Mouse (Mus musculus): ENCODE data around the gene Zfp536. TPM values are rescaled to one million over a fixed set of nuclear protein-coding genes. Genes with fewer than 3 reads are reported as not detected.

Gene Zfp536
- total RNA-seq, 2 experiments from 2014 or later, result 35.1 to 43.5 TPM

DNA sequence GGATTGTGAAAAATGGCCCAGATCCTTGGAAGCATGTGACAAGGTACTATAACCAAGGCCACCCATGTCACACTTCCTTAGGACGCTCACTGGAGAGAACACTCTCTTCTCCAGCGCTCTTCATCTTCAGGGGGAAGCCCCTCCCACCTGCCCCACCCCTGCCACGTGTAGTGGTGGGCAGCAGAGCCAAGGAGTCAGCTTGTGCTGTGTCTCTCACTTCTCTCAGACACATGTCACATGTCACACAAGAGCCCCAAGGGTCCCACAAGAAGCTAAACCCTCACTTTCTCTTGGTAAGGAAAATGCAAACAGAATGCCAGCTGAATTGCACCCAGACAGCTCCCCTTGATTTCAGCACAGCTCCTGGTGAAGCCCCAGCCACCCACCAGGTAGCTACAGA, 213.6 kb downstream of the Zfp536 start:
- intact Hi-C loops (cut with DNase I), result loop anchor here (10.0 kb wide), 1 partner anchor 215 kb away; the partner anchor contains the start of gene Zfp536
- H3K27ac ChIP-seq, result no peak overlapping the region
- H3K4me3 ChIP-seq, result no peak overlapping the region
- no peak for TF ChIP-seq CTCF (IDR thresholded peaks at IDR 0.05)
- DNase-seq (ENCODE audit: extremely low spot score in 1 of 2, low spot score in 2 of 2), result no peak

- no peak overlapping the region for H3K4me3 ChIP-seq
- no peak for TF ChIP-seq CTCF (IDR thresholded peaks at IDR 0.05)
- no peak overlapping the region for H3K27ac ChIP-seq
- intact Hi-C loops (cut with DNase I), result no loop called here
- DNase-seq (ENCODE audit: extremely low spot score in 1 of 2, low spot score in 2 of 2), result no peak
Observed at GRCm38 (mm10) chr7:37559341-37559740, 214.1 kb downstream of the Zfp536 start.

DNA sequence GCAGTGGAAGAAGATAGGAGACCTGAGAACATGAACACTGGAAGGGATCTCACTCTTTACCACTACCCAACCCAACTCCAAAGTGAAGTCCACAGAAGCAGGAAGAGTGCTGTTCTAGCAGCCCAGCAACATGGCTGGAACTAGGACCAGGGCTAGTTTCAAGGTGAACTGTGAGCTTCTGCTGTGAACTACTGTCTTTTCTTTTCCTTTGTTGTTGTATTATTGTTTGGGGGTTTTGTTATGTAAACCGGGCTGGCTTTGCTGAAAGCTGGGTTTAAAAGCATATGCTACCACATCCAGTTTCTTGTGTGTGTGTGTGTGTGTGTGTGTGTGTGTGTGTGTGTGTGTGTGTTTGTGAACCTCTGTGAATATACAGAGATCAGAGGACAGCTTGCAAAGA, 216.6 kb downstream of the Zfp536 start:
- DNase-seq (ENCODE audit: extremely low spot score in 1 of 2, low spot score in 2 of 2), result no peak
- intact Hi-C loops (cut with DNase I), result no loop called here
- H3K4me3 ChIP-seq, result no peak overlapping the region
- no peak for TF ChIP-seq CTCF (IDR thresholded peaks at IDR 0.05)
- H3K27ac ChIP-seq, result no peak overlapping the region

GRCm38 (mm10) chr7:37554405-37554804, 219.0 kb downstream of the Zfp536 start:
- no peak overlapping the region for H3K27ac ChIP-seq
- TF ChIP-seq CTCF (IDR thresholded peaks at IDR 0.05), result no peak

DNA sequence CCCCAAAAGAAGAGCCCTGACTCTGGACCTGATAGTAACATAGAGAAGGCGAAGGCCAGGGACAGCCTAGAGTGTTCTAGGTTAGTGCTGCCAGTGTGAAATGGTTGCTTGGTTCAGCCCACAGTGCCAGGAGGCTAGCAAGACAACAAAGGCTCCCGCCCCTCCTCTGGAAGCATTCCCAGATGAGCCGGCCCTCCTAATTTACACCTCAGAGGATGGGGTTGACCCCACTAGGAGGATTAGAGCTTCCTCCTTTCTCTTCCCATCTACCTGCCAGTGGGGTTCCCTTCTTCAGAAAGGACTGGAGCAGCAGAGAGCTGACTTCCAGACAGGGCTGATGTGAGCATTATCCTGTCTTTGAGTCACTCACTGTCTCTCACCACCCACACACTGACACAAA, 219.8 kb downstream of the Zfp536 start:
- no peak for TF ChIP-seq CTCF (IDR thresholded peaks at IDR 0.05)
- no peak for DNase-seq (ENCODE audit: extremely low spot score in 1 of 2, low spot score in 2 of 2)
- H3K4me3 ChIP-seq, result no peak overlapping the region
- H3K27ac ChIP-seq, result no peak overlapping the region
- intact Hi-C loops (cut with DNase I), result no loop called here

More at GRCm38 (mm10) chr7:37554405-37554804, 219.0 kb downstream of the Zfp536 start:
- DNase-seq (ENCODE audit: extremely low spot score in 1 of 2, low spot score in 2 of 2), result no peak
- no peak overlapping the region for H3K4me3 ChIP-seq
- intact Hi-C loops (cut with DNase I), result no loop called here

GRCm38 (mm10) chr7:37552384-37552783, 221.1 kb downstream of the Zfp536 start:
- TF ChIP-seq CTCF (IDR thresholded peaks at IDR 0.05), result no peak
- Histone ChIP-seq H3K27ac (no peak overlapping the region), H3K4me3 (no peak overlapping the region)
- intact Hi-C loops (cut with DNase I), result no loop called here
- DNase-seq (ENCODE audit: extremely low spot score in 1 of 2, low spot score in 2 of 2), result no peak

DNA sequence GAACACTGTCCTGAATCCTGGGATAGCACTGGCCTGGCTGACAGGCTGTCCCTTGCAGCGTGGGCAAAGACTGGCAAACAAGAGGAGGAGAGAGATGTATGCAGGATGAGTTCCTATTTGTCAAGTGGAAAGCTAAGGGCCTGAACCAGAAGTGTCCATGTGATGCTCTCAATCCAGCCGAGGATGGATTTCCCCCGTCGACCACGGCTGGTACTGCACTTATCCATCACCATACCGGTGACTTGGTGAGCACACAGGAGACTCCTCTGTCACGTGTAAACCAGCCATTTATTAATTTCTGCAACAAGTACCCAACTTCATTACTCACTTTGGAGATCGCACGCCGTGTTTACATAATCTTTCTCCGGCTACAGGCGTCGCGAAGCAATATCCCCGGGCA, 224.6 kb downstream of the Zfp536 start:
- no peak for DNase-seq (ENCODE audit: extremely low spot score in 1 of 2, low spot score in 2 of 2)
- Histone ChIP-seq H3K27ac (no peak overlapping the region), H3K4me3 (no peak overlapping the region)
- peak; percentile 15 for TF ChIP-seq CTCF (IDR thresholded peaks at IDR 0.05)
- intact Hi-C loops (cut with DNase I), result no loop called here

DNA sequence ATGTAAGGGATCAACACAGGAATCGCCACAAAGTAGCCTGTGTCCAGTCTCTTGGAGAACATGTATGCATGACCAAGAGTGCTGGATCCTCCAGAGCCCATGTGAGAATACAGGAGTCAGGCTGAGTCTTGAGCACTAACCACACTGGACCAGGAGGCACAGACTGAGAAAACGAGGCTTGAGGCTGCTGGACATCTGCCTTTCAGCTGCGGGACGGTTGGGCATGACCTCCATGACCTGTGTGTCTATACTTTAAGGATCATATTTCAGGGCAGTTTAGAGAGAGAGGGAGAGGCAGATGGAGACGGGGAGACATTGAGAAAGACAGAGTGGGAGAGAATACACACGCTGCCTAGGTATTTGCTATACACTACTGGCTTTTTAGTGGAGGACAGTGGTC, 229.4 kb downstream of the Zfp536 start:
- intact Hi-C loops (cut with DNase I), result no loop called here
- DNase-seq (ENCODE audit: extremely low spot score in 1 of 2, low spot score in 2 of 2), result no peak
- no peak for TF ChIP-seq CTCF (IDR thresholded peaks at IDR 0.05)
- H3K27ac ChIP-seq, result no peak overlapping the region; the same call in 1 of the 2 replicates
- H3K4me3 ChIP-seq, result no peak overlapping the region

DNA sequence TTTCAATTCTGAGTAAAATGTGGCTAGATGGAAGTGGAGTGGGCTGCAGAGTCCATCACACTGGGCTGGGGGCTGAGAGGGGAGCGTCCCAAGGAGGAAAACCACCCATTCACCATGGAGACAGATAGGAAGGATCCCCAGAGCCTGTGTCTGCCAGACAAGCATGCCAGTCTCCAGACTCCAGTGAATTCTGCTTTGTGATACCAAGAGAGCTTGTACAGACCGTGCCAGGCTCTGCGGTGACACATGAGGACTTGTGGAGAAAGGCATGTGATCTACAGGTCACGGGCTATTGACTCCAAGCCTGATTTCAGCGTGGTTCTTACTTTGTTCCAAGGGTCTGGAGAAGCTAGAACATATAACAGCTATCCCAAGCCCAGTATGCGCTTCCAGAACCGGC, 230.5 kb downstream of the Zfp536 start:
- H3K4me3 ChIP-seq, result no peak overlapping the region
- no peak for TF ChIP-seq CTCF (IDR thresholded peaks at IDR 0.05)
- H3K27ac ChIP-seq, result no peak overlapping the region; the same call in 1 of the 2 replicates
- no peak for DNase-seq (ENCODE audit: extremely low spot score in 1 of 2, low spot score in 2 of 2)
- intact Hi-C loops (cut with DNase I), result no loop called here

- Histone ChIP-seq H3K4me3 (no peak overlapping the region), H3K27ac (no peak overlapping the region)
- intact Hi-C loops (cut with DNase I), result no loop called here
- DNase-seq (ENCODE audit: extremely low spot score in 1 of 2, low spot score in 2 of 2), result no peak
- TF ChIP-seq CTCF (IDR thresholded peaks at IDR 0.05), result no peak
Observed at GRCm38 (mm10) chr7:37531166-37531565, 242.3 kb downstream of the Zfp536 start.

GRCm38 (mm10) chr7:37528311-37528710, 245.1 kb downstream of the Zfp536 start:
- intact Hi-C loops (cut with DNase I), result no loop called here

DNA sequence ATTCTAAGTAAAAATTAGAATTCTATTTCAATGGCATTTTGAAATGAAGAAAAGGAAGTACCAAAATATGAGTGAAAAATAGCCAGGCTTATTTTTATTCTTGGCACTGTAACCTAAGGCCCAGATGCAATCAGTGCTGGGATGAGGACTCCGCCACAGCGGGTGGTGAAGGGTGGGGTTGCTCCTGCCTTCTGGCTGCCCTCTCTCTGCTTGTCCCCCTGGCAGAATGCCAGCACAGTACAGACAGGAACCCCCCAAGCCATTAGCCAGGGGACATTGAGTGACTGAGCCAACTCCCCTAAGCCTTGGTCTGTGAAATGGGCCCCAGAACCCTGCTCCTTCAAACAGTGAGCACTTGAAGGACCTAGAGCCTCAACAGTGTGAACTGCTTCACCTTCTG, 245.6 kb downstream of the Zfp536 start:
- intact Hi-C loops (cut with DNase I), result no loop called here
- no peak overlapping the region for H3K4me3 ChIP-seq
- no peak for TF ChIP-seq CTCF (IDR thresholded peaks at IDR 0.05)
- DNase-seq (ENCODE audit: extremely low spot score in 1 of 2, low spot score in 2 of 2), result no peak
- no peak overlapping the region for H3K27ac ChIP-seq

More at GRCm38 (mm10) chr7:37528311-37528710, 245.1 kb downstream of the Zfp536 start:
- Histone ChIP-seq H3K27ac (no peak overlapping the region), H3K4me3 (no peak overlapping the region)
- TF ChIP-seq CTCF (IDR thresholded peaks at IDR 0.05), result no peak
- no peak for DNase-seq (ENCODE audit: extremely low spot score in 1 of 2, low spot score in 2 of 2)

DNA sequence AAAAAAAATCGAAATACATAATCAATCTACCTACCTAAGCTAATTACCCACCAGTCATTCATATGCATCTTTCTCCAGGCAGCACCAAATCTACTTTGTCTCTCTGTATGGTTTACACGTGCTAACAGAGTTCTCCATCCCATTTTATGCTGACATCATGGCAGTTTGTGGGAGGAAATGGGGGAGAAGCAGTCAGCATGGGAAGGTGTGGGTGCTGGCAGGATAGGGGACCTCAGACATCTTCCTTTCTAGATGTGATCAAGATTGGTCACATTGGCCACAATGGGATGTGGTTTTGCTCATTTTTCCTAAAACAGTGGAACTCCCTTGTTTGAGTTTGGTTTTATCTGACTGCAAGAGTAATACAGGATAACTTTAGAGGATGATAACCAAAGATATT, 252.0 kb downstream of the Zfp536 start:
- intact Hi-C loops (cut with DNase I), result no loop called here

More for the DNA sequence above, 252.0 kb downstream of the Zfp536 start:
- no peak for DNase-seq (ENCODE audit: extremely low spot score in 1 of 2, low spot score in 2 of 2)
- H3K4me3 ChIP-seq, result no peak overlapping the region
- no peak overlapping the region for H3K27ac ChIP-seq
- no peak for TF ChIP-seq CTCF (IDR thresholded peaks at IDR 0.05)

Data from left cerebral cortex, adult 2 months (tissue).